Mouse (Mus musculus) urinary bladder, postnatal 10 days (tissue): ENCODE measurements around the gene Vtn.

Source experiments
- DNase-seq: peaks from one replicate; pipeline ENCODE4 v3.0.0; 2022; ENCODE audit warnings: low spot score

The Vtn gene

GRCm38 (mm10) chr11:78499004-78499403, at the start of gene Vtn:
TSS of gene Vtn (plus strand) at chr11:78499091.
- DNase-seq: no peak

GRCm38 (mm10) chr11:78450337-78450736, 48.6 kb upstream of the Vtn start:
- DNase-seq: no peak

GRCm38 (mm10) chr11:78453675-78454074, 45.2 kb upstream of the Vtn start:
- DNase-seq: no peak

- DNase-seq: no peak
Measured at GRCm38 (mm10) chr11:78454276-78454675, 44.6 kb upstream of the Vtn start.

- DNase-seq: no peak
Measured at GRCm38 (mm10) chr11:78455308-78455707, 43.6 kb upstream of the Vtn start.

GRCm38 (mm10) chr11:78458740-78459139, 40.2 kb upstream of the Vtn start:
- no peak for DNase-seq

GRCm38 (mm10) chr11:78461894-78462293, 37.0 kb upstream of the Vtn start:
- DNase-seq: no peak

GRCm38 (mm10) chr11:78462669-78463068, 36.2 kb upstream of the Vtn start:
- no peak for DNase-seq

- no peak for DNase-seq
Measured at GRCm38 (mm10) chr11:78463286-78464036, 35.4 kb upstream of the Vtn start.

- no peak for DNase-seq
Measured at GRCm38 (mm10) chr11:78465116-78465515, 33.8 kb upstream of the Vtn start.

- DNase-seq: peak; percentile 50
Measured at GRCm38 (mm10) chr11:78465568-78466180, 33.2 kb upstream of the Vtn start, which contains the start of gene Slc46a1. TSS of gene Slc46a1 (plus strand) at chr11:78465697.

GRCm38 (mm10) chr11:78466242-78466912, 32.5 kb upstream of the Vtn start:
- DNase-seq: no peak

- DNase-seq: no peak
Measured at GRCm38 (mm10) chr11:78467515-78467914, 31.4 kb upstream of the Vtn start.

- DNase-seq: no peak
Measured at GRCm38 (mm10) chr11:78467932-78468331, 31.0 kb upstream of the Vtn start.

- no peak for DNase-seq
Measured at GRCm38 (mm10) chr11:78471326-78472103, 27.4 kb upstream of the Vtn start.

- no peak for DNase-seq
Measured at GRCm38 (mm10) chr11:78475289-78475688, 23.6 kb upstream of the Vtn start.

- DNase-seq: no peak
Measured at GRCm38 (mm10) chr11:78483639-78484038, 15.3 kb upstream of the Vtn start.

- DNase-seq: no peak
Measured at GRCm38 (mm10) chr11:78488168-78488567, 10.7 kb upstream of the Vtn start.

GRCm38 (mm10) chr11:78490781-78491241, 8.1 kb upstream of the Vtn start:
- DNase-seq: no peak

GRCm38 (mm10) chr11:78495904-78496303, 3.0 kb upstream of the Vtn start:
- no peak for DNase-seq

- no peak for DNase-seq
Measured at GRCm38 (mm10) chr11:78497071-78497541, 1.8 kb upstream of the Vtn start.
